Mouse (Mus musculus) embryonic facial prominence, embryonic 10.5 days (tissue): Measurements from ENCODE around the gene Dctn5. TPM values are rescaled to one million over a fixed set of nuclear protein-coding genes. Genes with fewer than 3 reads are reported as not detected.

ENCODE experiments used
- DNase-seq: peaks from one replicate; pipeline ENCODE4 v3.0.0-alpha.2; 2017; ENCODE audit warnings: low spot score
- H3K27ac ChIP-seq: fragments of 300-500 bp; sonication (generic); replicated peaks from 2 replicates; pipeline ENCODE4 v1.5.1; 2016; ENCODE audit warnings: mild to moderate bottlenecking
- H3K27me3 ChIP-seq: fragments of 300-500 bp; sonication (generic); replicated peaks from 2 replicates; pipeline ENCODE4 v1.6.1; 2016; ENCODE audit warnings: low read depth, mild to moderate bottlenecking; ENCODE audit not compliant: poor library complexity, severe bottlenecking
- H3K36me3 ChIP-seq: fragments of 300-500 bp; sonication (generic); replicated peaks from 2 replicates; pipeline ENCODE4 v1.6.1; 2016; ENCODE audit warnings: mild to moderate bottlenecking, moderate library complexity
- H3K4me1 ChIP-seq: fragments of 300-500 bp; sonication (generic); 2 replicates; pipeline ENCODE4 v1.6.1; 2016
- H3K4me3 ChIP-seq: fragments of 300-500 bp; sonication (generic); 2 replicates; pipeline ENCODE4 v1.5.1; 2016; ENCODE audit warnings: mild to moderate bottlenecking, moderate library complexity
- H3K9me3 ChIP-seq: fragments of 300-500 bp; sonication (generic); 2 replicates; pipeline ENCODE4 v1.6.1; 2016; ENCODE audit warnings: mild to moderate bottlenecking
- WGBS: fragments of 180-500 bp; shearing (Covaris S2); methylation state at CpG from one replicate; pipeline ENCODE4 v1.1.7; 2016; 5-methylcytosine and 5-hydroxymethylcytosine counted together
- polyA plus RNA-seq: library from polyadenylated mRNA; unstranded; fragments of >200 nt; fragmentation: Nextera tagmentation; extraction: Ambion mirVana; gene quantifications from 2 replicates; pipeline ENCODE4 v1.2.1, GENCODE M21; 2016

Dctn5 gene
- polyA plus RNA-seq, 1 experiment from 2014 or later: 120 TPM

DNA sequence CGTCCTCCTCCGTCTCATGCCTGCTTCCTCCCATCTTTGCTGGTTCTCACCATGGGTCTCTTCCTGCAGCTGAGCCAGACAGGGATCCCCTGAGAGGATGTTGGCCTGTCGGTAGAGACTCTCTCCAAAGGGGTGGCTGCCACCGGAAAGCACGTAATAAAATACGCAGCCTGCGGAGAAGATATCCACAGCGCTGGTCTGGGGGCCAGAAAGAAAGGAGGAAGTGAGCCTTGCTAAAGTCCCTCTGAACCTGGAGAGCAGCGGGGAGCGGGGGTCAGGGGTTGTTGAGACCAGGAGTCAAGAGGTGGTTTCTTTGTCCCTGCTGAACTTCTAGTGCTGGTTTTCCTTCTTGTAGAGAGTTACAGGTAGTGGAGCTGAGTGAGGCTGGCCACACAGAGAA, 38.8 kb downstream of the Dctn5 start:
- WGBS: 74% methylated on average over 10 of the region's 10 CpGs
- DNase-seq: no peak
- Histone ChIP-seq H3K27ac (no peak overlapping the region), H3K27me3 (no peaks in the 10 kb centered on the region), H3K36me3 (peaks cover 50% of the 10 kb centered on the region), H3K4me1 (no peaks in the 10 kb centered on the region), H3K4me3 (no peak overlapping the region), H3K9me3 (no peaks in the 10 kb centered on the region)

DNA sequence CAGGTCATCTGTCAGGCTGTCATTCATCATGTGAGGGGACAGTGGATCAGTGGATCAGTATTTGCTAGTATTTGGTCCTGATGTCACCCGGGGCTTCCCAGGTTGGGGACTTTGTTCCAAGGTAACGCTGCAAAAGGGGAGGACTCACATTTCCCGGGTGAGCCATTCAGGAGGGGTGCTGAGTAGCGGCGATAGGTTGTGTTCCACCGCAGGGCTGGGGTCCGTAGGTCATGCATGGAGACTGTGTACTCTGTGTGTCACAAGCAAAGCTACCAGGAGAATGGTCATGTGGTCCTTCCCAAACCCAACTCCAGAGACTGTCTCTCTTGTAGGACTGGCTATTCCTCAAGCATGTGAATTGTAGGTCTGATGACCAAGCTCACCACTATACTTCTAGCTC, 47.9 kb downstream of the Dctn5 start:
- Histone ChIP-seq H3K36me3 (no peaks in the 10 kb centered on the region), H3K4me3 (no peak overlapping the region), H3K4me1 (peaks cover 3% of the 10 kb centered on the region), H3K9me3 (no peaks in the 10 kb centered on the region), H3K27ac (no peak overlapping the region), H3K27me3 (no peaks in the 10 kb centered on the region)
- DNase-seq: no peak
- WGBS: 90% methylated on average over 7 of the region's 7 CpGs

DNA sequence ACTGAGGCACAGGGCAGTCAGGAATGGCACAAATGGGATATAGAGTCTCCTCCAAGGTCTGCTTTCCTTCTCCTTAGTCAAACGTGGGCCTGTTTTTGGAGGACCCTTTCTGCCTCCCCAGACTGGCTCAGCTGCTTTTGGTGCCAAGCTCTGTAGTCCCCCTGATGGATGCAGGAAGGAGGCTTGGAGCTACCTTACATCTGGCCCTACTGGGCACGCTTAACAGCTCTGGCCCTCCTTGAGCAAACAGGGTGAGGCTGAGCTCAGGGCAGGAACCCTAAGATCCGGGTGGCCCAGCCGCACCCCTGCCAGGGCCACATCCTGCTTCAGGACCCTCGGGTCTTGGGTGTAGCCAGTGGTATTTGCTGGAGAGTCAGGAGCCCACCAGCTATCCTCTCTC, 51.7 kb downstream of the Dctn5 start:
- peaks cover 8% of the 10 kb centered on the region for H3K4me1 ChIP-seq
- no peaks in the 10 kb centered on the region for H3K9me3 ChIP-seq
- no peak for DNase-seq
- 79% methylated on average over 5 of the region's 5 CpGs for WGBS
- no peaks in the 10 kb centered on the region for H3K27me3 ChIP-seq
- H3K27ac ChIP-seq: no peak overlapping the region
- H3K4me3 ChIP-seq: no peak overlapping the region
- H3K36me3 ChIP-seq: no peaks in the 10 kb centered on the region

DNA sequence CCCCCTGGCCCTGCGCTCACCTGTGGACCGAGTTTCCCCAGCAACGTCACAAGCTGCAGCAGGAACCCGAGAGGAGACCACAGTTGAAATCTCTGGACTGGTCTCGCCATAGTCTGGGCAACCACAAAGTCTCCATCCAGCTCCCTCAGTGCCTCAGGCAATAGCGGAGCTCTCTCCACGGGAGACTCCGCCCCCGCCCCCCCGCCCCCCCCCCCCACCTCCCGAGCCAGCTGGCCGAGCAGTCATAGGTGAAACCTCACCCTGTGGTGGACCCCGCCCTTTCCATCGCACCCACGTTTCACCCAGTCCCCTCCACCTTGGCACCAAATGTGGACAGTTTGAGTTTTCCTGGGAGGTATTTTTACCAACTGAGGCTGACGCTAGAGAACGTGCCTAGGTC, 53.2 kb downstream of the Dctn5 start, which contains the start of gene Ern2:
Ern2 (minus strand) TSS at position 165 of the 400 bp plus-strand sequence.
- no peak within 1 kb of the TSS for H3K27ac ChIP-seq
- no peaks in the 10 kb centered on the region for H3K9me3 ChIP-seq
- peak within 1 kb of the TSS; percentile 30; the same call in 1 of the 2 replicates for H3K4me3 ChIP-seq
- no peaks in the 10 kb centered on the region for H3K36me3 ChIP-seq
- no peak for DNase-seq
- WGBS: 22% methylated on average over 16 of the region's 17 CpGs
- no peaks in the 10 kb centered on the region for H3K27me3 ChIP-seq
- H3K4me1 ChIP-seq: peaks cover 8% of the 10 kb centered on the region

DNA sequence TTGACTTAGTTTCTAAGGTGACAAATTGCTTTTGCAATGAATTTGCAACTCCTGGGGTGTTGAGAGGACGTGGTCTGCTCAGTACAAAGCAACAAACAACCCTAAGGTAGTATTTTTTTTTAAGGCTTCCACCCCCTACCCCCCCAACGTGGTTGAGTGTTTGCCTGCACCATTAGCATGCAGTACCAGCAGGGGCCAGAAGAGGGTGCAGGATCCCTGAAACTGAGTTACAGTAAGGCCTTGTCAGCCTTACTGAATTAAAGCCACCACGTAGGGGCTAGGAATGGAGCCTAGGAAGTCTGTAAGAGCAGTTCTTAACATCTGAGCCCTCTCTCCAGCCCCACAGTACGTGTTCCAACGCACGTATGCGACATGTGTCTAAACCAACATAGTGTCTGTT, 56.6 kb downstream of the Dctn5 start:
- Histone ChIP-seq H3K4me1 (peaks cover 8% of the 10 kb centered on the region), H3K9me3 (no peaks in the 10 kb centered on the region), H3K4me3 (no peak overlapping the region), H3K36me3 (no peaks in the 10 kb centered on the region), H3K27me3 (no peaks in the 10 kb centered on the region), H3K27ac (no peak overlapping the region)
- DNase-seq: peak; percentile 75
- WGBS: 28% methylated on average over 7 of the region's 7 CpGs

DNA sequence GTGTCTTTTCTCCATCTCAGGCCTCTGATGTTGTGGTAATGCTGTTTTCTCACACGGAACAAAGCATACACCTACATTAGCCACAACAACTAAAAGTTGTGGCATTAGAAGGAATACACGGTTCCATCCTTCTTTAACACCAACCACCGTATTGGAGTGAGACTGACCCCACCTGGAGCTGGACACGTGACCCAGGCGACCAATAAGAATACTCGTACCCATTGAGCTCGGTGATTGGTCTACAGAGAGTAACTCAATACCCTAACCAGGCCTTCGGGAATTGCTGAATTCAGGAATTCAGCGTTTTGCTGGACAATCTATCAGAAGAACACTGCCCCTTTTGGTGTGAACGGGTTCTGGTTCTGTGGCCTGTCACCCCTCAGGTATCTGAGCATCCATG, 58.3 kb downstream of the Dctn5 start:
- Histone ChIP-seq H3K4me1 (peaks cover under 1% of the 10 kb centered on the region), H3K27me3 (no peaks in the 10 kb centered on the region), H3K27ac (no peak overlapping the region), H3K36me3 (no peaks in the 10 kb centered on the region), H3K9me3 (no peaks in the 10 kb centered on the region), H3K4me3 (no peak overlapping the region)
- DNase-seq: no peak
- 58% methylated on average over 10 of the region's 10 CpGs for WGBS

DNA sequence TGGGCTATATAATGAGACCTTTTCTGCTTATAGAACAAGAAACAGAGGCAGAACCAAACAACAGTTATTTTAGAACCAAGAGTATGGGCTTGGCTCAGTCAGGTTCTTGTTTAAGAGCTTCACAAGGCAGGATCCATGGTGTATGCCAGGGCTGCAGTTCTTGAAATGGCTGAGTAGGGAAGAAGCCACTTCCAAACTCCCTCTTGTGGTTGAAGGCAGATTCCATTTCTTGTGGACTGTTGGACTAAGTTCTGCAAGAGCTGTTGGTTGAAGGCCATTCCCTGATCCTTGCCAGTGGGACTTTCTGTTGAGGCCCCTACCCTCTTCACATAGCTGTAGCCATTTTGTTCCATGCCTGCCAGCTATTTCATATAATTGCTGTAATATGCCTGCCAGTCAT, 61.1 kb downstream of the Dctn5 start:
- no peak overlapping the region for H3K4me3 ChIP-seq
- no peak overlapping the region for H3K27ac ChIP-seq
- no peaks in the 10 kb centered on the region for H3K27me3 ChIP-seq
- DNase-seq: no peak
- no peaks in the 10 kb centered on the region for H3K36me3 ChIP-seq
- H3K9me3 ChIP-seq: no peaks in the 10 kb centered on the region
- H3K4me1 ChIP-seq: no peaks in the 10 kb centered on the region

DNA sequence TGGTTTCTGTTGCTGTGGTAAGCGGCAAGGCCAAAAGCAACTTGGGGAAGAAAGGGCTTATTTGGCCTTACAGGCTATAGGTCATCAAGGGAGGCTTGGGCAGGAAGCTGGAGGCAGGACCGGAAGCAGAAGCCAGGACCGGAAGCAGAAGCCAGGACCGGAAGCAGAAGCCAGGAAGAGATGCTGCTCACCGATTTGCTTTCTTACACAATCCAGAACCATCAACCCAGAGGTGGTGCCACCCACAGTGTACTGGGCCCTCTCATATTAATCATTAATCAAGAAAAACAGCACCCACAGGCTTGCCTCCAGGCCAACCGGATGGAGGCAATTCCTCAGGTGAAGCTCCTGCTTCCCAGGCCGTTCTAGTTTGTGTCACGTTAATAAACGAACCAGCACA, 63.9 kb downstream of the Dctn5 start:
- 90% methylated on average over 9 of the region's 9 CpGs for WGBS
- Histone ChIP-seq H3K27ac (no peak overlapping the region), H3K27me3 (no peaks in the 10 kb centered on the region), H3K36me3 (no peaks in the 10 kb centered on the region), H3K9me3 (no peaks in the 10 kb centered on the region), H3K4me1 (no peaks in the 10 kb centered on the region), H3K4me3 (no peak overlapping the region)
- DNase-seq: no peak

DNA sequence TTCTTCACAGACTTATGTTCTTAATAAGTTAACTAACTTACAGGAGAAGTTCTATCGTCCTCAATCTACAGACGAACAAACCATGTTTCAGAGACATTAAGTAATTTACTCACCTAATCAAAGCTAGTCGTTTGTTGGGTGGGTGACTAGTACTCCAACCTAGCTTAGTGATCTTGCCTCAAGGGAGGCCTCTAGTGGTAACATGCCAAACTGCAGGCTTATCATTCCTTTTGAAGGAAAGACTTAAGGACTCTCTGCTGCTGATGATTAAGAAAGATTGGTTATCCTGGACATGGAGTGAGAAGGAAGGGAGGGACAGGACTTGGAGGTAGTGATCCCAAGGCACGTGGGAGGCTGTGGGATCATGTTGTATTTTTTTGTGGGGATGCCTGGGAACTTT, 64.5 kb downstream of the Dctn5 start:
- H3K9me3 ChIP-seq: no peaks in the 10 kb centered on the region
- H3K27ac ChIP-seq: no peak overlapping the region
- DNase-seq: peak; percentile 24
- H3K4me3 ChIP-seq: no peak overlapping the region
- no peaks in the 10 kb centered on the region for H3K36me3 ChIP-seq
- H3K4me1 ChIP-seq: no peaks in the 10 kb centered on the region
- 42% methylated on average over 4 of the region's 4 CpGs for WGBS
- H3K27me3 ChIP-seq: no peaks in the 10 kb centered on the region

Other genes with a start within 250 kb of the Dctn5 start
- 22.0 and 23.0 TPM in 2 replicates for gene Cog7, start 151.3 kb upstream of the Dctn5 start, polyA plus RNA-seq
- gene Gga2, start 111.8 kb upstream of the Dctn5 start, polyA plus RNA-seq: 111 and 124 TPM in 2 replicates
- 74.8 and 75.0 TPM in 2 replicates for gene Ubfd1, start 65.9 kb upstream of the Dctn5 start, polyA plus RNA-seq
- 16.4 and 18.4 TPM in 2 replicates for gene Ears2, start 65.8 kb upstream of the Dctn5 start, polyA plus RNA-seq
- 763 and 789 TPM in 2 replicates for gene Ndufab1, start 31.2 kb upstream of the Dctn5 start, polyA plus RNA-seq
- 25.6 and 27.0 TPM in 2 replicates for gene Palb2, start 56 bp upstream of the Dctn5 start, polyA plus RNA-seq
- 230 and 244 TPM in 2 replicates for gene Plk1, start 26.4 kb downstream of the Dctn5 start, polyA plus RNA-seq
- gene Ern2, start 53.2 kb downstream of the Dctn5 start, polyA plus RNA-seq: 0.05 TPM in 2 replicates
- not detected in 2 replicates for gene Chp2, start 86.5 kb downstream of the Dctn5 start, polyA plus RNA-seq
- gene Prkcb, start 155.7 kb downstream of the Dctn5 start, polyA plus RNA-seq: 3.2 and 3.6 TPM in 2 replicates